Mouse (Mus musculus) CH12.LX (cell line): ENCODE results near the gene Slc2a2. TPM values are rescaled to one million over a fixed set of nuclear protein-coding genes. Genes with fewer than 3 reads are reported as not detected.

Source experiments
- DNase-seq: peaks from one replicate; pipeline ENCODE4 v3.0.0-alpha.2; 2013; ENCODE audit errors: extremely low read depth
- H3K27ac ChIP-seq: 2 replicates; pipeline ENCODE4 v1.5.1; 2012; ENCODE audit warnings: low read depth, mild to moderate bottlenecking, control low read depth, moderate library complexity; ENCODE audit not compliant: insufficient read depth
- H3K27me3 ChIP-seq: replicated peaks from 2 replicates; pipeline ENCODE3; 2012; ENCODE audit warnings: inconsistent platforms
- H3K36me3 ChIP-seq, 2 experiments: replicated peaks in 1 of 2; 2 replicates each; pipeline versions ENCODE3 to v1.6.1; 2012; ENCODE audit warnings: inconsistent platforms in 1 of 2, low read length in 1 of 2, mild to moderate bottlenecking in 1 of 2, mixed read lengths in 1 of 2, moderate library complexity in 1 of 2; ENCODE audit not compliant: control insufficient read depth in 1 of 2, insufficient read depth in 1 of 2
- H3K4me1 ChIP-seq, 2 experiments: 2 replicates each; pipeline ENCODE4 v1.6.1; 2012; ENCODE audit warnings: inconsistent platforms in 1 of 2, moderate library complexity in 1 of 2; ENCODE audit not compliant: insufficient read depth in 2 of 2, control insufficient read depth in 1 of 2
- H3K4me2 ChIP-seq: 2 replicates; pipeline ENCODE4 v1.6.1; 2012; ENCODE audit warnings: low read depth, mild to moderate bottlenecking, control low read depth; ENCODE audit not compliant: poor library complexity, insufficient read depth, severe bottlenecking
- H3K4me3 ChIP-seq, 3 experiments: fragments of 150-350 bp in 1 of 3; sonication (generic) in 1 of 3; replicated peaks in 1 of 3; 2 replicates each; pipeline versions ENCODE3 to v1.5.1; 2011 to 2012; ENCODE audit warnings: low read depth in 2 of 3, low read length in 2 of 3, mild to moderate bottlenecking in 2 of 3, moderate library complexity in 2 of 3, control low read depth in 1 of 3, improper control_type of control experiment in 1 of 3, inconsistent platforms in 1 of 3, mixed read lengths in 1 of 3; ENCODE audit not compliant: poor library complexity in 1 of 3
- H3K79me2 ChIP-seq: replicated peaks from 2 replicates; pipeline ENCODE4 v1.6.1; 2012; ENCODE audit warnings: mild to moderate bottlenecking, moderate library complexity; ENCODE audit not compliant: control insufficient read depth, poor library complexity, insufficient read depth, severe bottlenecking; ENCODE audit errors: extremely low read depth
- H3K9ac ChIP-seq: 2 replicates; pipeline ENCODE4 v1.6.1; 2012; ENCODE audit warnings: low read depth, mild to moderate bottlenecking, control low read depth, moderate library complexity; ENCODE audit not compliant: insufficient read depth
- H3K9me3 ChIP-seq: replicated peaks from 2 replicates; pipeline ENCODE3; 2012; ENCODE audit warnings: low read length, inconsistent platforms, mixed read lengths
- CHD1 ChIP-seq: IDR thresholded peaks from 2 replicates; pipeline ENCODE4 v1.6.1; 2012; ENCODE audit warnings: low read depth, low read length, improper control_type of control experiment, inconsistent platforms
- CHD2 ChIP-seq: IDR thresholded peaks from 2 replicates; pipeline ENCODE4 v1.6.1; 2011; ENCODE audit warnings: low read length, improper control_type of control experiment
- CTCF ChIP-seq, 2 experiments: IDR thresholded peaks in 1 of 2; conservative IDR thresholded peaks in 1 of 2; 2 replicates each; pipeline ENCODE4 v1.5.1; 2011 to 2012; ENCODE audit warnings: low read depth in 2 of 2, low read length in 2 of 2, improper control_type of control experiment in 1 of 2, inconsistent platforms in 1 of 2, mild to moderate bottlenecking in 1 of 2, moderate library complexity in 1 of 2
- E2F4 ChIP-seq: IDR thresholded peaks from 2 replicates; pipeline ENCODE4 v1.6.1; 2011; ENCODE audit warnings: low read depth, low read length, improper control_type of control experiment; ENCODE audit not compliant: insufficient replicate concordance
- ETS1 ChIP-seq: conservative IDR thresholded peaks from 2 replicates; pipeline ENCODE4 v1.6.1; 2012; ENCODE audit warnings: low read depth, mild to moderate bottlenecking, inconsistent platforms, low read length, improper control_type of control experiment, moderate library complexity
- HCFC1 ChIP-seq: IDR thresholded peaks from 2 replicates; pipeline ENCODE4 v1.6.1; 2012; ENCODE audit warnings: low read depth, mild to moderate bottlenecking, inconsistent platforms, low read length, improper control_type of control experiment
- IRF4 ChIP-seq: IDR thresholded peaks from 2 replicates; pipeline ENCODE4 v1.6.1; 2014; ENCODE audit warnings: low read depth, mild to moderate bottlenecking, inconsistent platforms, low read length, improper control_type of control experiment
- JUND ChIP-seq: conservative IDR thresholded peaks from 2 replicates; pipeline ENCODE4 v1.6.1; 2011; ENCODE audit warnings: low read depth, low read length, improper control_type of control experiment
- KAT2A ChIP-seq: IDR thresholded peaks from 2 replicates; pipeline ENCODE4 v1.6.1; 2012; ENCODE audit warnings: low read length, improper control_type of control experiment, inconsistent platforms; ENCODE audit not compliant: insufficient replicate concordance
- MAZ ChIP-seq: IDR thresholded peaks from 2 replicates; pipeline ENCODE4 v1.6.1; 2012; ENCODE audit warnings: low read depth, mild to moderate bottlenecking, inconsistent platforms, low read length, improper control_type of control experiment, moderate library complexity
- MXI1 ChIP-seq: IDR thresholded peaks from 2 replicates; pipeline ENCODE4 v1.6.1; 2011; ENCODE audit warnings: mild to moderate bottlenecking, low read depth, low read length, improper control_type of control experiment
- NELFE ChIP-seq: IDR thresholded peaks from 2 replicates; pipeline ENCODE4 v1.6.1; 2011; ENCODE audit warnings: low read depth, low read length, improper control_type of control experiment
- NRF1 ChIP-seq: IDR thresholded peaks from 2 replicates; pipeline ENCODE4 v1.6.1; 2014; ENCODE audit warnings: low read depth, mild to moderate bottlenecking, inconsistent platforms, low read length, improper control_type of control experiment, moderate library complexity
- POLR2AphosphoS2 ChIP-seq: IDR thresholded peaks from 2 replicates; pipeline ENCODE4 v1.6.1; 2011; ENCODE audit warnings: low read depth, low read length, improper control_type of control experiment
- SIN3A ChIP-seq: IDR thresholded peaks from 2 replicates; pipeline ENCODE4 v1.6.1; 2012; ENCODE audit warnings: low read length, improper control_type of control experiment, inconsistent platforms
- SMC3 ChIP-seq: IDR thresholded peaks from 2 replicates; pipeline ENCODE4 v1.6.1; 2011; ENCODE audit warnings: low read depth, low read length, improper control_type of control experiment
- UBTF ChIP-seq: IDR thresholded peaks from 2 replicates; pipeline ENCODE4 v1.6.1; 2012; ENCODE audit warnings: low read depth, mild to moderate bottlenecking, inconsistent platforms, low read length, improper control_type of control experiment, moderate library complexity
- USF1 ChIP-seq: IDR thresholded peaks from 2 replicates; pipeline ENCODE4 v1.6.1; 2014; ENCODE audit warnings: low read depth, mild to moderate bottlenecking, inconsistent platforms, low read length, improper control_type of control experiment
- USF2 ChIP-seq: conservative IDR thresholded peaks from 2 replicates; pipeline ENCODE4 v1.6.1; 2011; ENCODE audit warnings: low read depth, low read length, improper control_type of control experiment
- ZKSCAN1 ChIP-seq: IDR thresholded peaks from 2 replicates; pipeline ENCODE4 v1.6.1; 2012; ENCODE audit warnings: low read depth, inconsistent platforms, low read length, improper control_type of control experiment, borderline replicate concordance
- ZNF384 ChIP-seq: IDR thresholded peaks from 2 replicates; pipeline ENCODE4 v1.6.1; 2012; ENCODE audit warnings: low read depth, low read length, improper control_type of control experiment, inconsistent platforms
- dilution Hi-C: fragments of 300-500 bp; cut with MboI; formaldehyde crosslinking; loops from 2 replicates; pipeline ENCODE4 v1.14.3; 2020; ENCODE audit warnings: low sequenced_read_pairs; ENCODE audit not compliant: extremely low pct_unique_long_range_greater_than_20kb, extremely low pct_ligation_motif_present
- in situ Hi-C: fragments of 300-500 bp; cut with MboI; formaldehyde crosslinking; loops from 3 replicates; pipeline ENCODE4 v1.14.3; 2019; ENCODE audit warnings: low sequenced_read_pairs, low pct_ligation_motif_present, low pct_unique_long_range_greater_than_20kb, mixed read lengths
- polyA plus RNA-seq: library from polyadenylated mRNA; unstranded; fragments of >175 nt; gene quantifications from 2 replicates; pipeline ENCODE4 v1.2.1, GENCODE M21; 2012; ENCODE audit warnings: low read depth; ENCODE audit not compliant: insufficient read length
- total RNA-seq, 2 experiments: library from RNA; depleted of rRNA; stranded (reverse); fragments of 300-350 nt in 1 of 2; fragments of >200 nt in 1 of 2; gene quantifications; 2 replicates each; pipeline ENCODE4 v1.2.3; 2012 to 2014

Slc2a2 gene
- total and polyA plus RNA-seq, 3 experiments, result not detected

GRCm38 (mm10) chr3:28694811-28695210, 2.9 kb upstream of the Slc2a2 start:
- Histone ChIP-seq H3K4me3 (no peak overlapping the region), H3K4me1 (no peaks in the 10 kb centered on the region), H3K4me2 (no peak overlapping the region), H3K9ac (no peak overlapping the region), H3K9me3 (peaks cover 66% of the 10 kb centered on the region), H3K79me2 (no peaks in the 10 kb centered on the region), H3K36me3 (no peaks in the 10 kb centered on the region), H3K27ac (no peak overlapping the region), H3K27me3 (no peaks in the 10 kb centered on the region)
- dilution Hi-C loops, result no loop called here
- TF ChIP-seq NRF1, result no peak
- TF ChIP-seq USF1, result no peak
- TF ChIP-seq HCFC1, result no peak
- TF ChIP-seq ETS1, result no peak
- TF ChIP-seq ZNF384, result no peak
- no peak for TF ChIP-seq MAZ
- TF ChIP-seq MXI1, result no peak
- no peak for TF ChIP-seq CTCF (conservative IDR thresholded peaks at IDR 0.05 in 1 of 2, IDR thresholded peaks at IDR 0.05 in 1 of 2; ENCODE audit: low read depth in 2 of 2, low read length in 2 of 2)
- no peak for TF ChIP-seq NELFE
- no peak for TF ChIP-seq CHD2
- TF ChIP-seq JUND, result no peak
- no peak for TF ChIP-seq E2F4
- no peak for TF ChIP-seq SIN3A
- TF ChIP-seq UBTF, result no peak
- no peak for TF ChIP-seq USF2
- no peak for TF ChIP-seq POLR2AphosphoS2
- TF ChIP-seq SMC3, result no peak
- TF ChIP-seq ZKSCAN1, result no peak
- no peak for TF ChIP-seq KAT2A
- TF ChIP-seq CHD1, result no peak
- in situ Hi-C loops, result no loop called here
- DNase-seq, result no peak

- H3K9ac ChIP-seq, result no peak overlapping the region
- no peak overlapping the region for H3K4me2 ChIP-seq
Observed at GRCm38 (mm10) chr3:28695608-28696007, 2.1 kb upstream of the Slc2a2 start.

More at GRCm38 (mm10) chr3:28695608-28696007, 2.1 kb upstream of the Slc2a2 start:
- Histone ChIP-seq H3K4me1 (no peaks in the 10 kb centered on the region), H3K36me3 (no peaks in the 10 kb centered on the region), H3K4me3 (no peak overlapping the region), H3K9me3 (peaks cover 67% of the 10 kb centered on the region), H3K27ac (no peak overlapping the region), H3K79me2 (no peaks in the 10 kb centered on the region)
- DNase-seq, result no peak
- dilution Hi-C loops, result no loop called here
- in situ Hi-C loops, result no loop called here
- TF ChIP-seq IRF4 (no peak), NELFE (no peak)
- TF ChIP-seq, all 38 proteins: peak for 0
- H3K27me3 ChIP-seq, result no peaks in the 10 kb centered on the region
